Mouse (Mus musculus): ENCODE measurements at regions not wholly inside any gene's neighbourhood (a gene's known extent, or its start where the extent isn't known, plus 50 kb on each side); places are given as distances from the start of the nearest gene placed in this dataset.

DNA sequence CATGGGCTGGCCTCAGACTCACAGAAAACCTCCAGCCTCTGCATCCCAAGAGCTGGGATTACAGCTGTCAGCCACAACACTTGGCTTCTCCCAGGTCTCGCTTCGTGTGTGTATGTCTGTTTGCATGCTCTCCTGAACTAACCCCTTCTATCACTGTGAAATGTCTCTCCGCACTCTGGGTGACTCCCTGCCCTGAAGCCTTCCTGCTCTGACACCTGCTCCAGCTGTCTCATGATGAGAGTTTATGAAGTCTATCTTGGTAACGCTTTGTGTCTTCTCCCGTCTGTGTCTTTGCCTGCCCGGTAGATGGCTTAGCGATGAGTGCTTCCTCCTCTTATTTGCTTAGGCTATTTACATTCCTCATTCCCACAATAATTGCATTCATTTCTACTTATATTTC is 133.0 kb downstream of the Ndufa10 start:
- no peak overlapping the region for H3K27ac ChIP-seq (ENCODE audit: insufficient read depth, low read depth, low read length)

DNA sequence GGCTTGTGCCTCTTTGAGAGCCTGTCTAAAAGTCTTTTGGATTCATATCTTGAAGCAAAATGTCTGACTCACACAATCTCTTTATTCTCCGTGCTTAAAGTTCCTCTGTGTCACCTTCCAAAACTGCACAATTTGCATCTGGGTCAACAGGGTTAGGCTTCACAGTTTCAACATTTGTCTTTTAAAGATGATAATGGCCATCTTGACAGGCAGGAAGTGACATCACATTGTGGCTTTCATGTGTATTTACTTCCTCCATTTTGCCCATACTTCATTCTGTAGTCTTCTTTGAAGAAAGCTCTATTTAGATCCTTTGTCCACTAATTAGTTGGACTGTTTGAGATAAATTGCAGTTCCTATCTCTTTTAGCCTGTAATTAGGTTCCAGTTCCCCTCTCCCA is 135.1 kb downstream of the Ndufa10 start:
- 84% methylated on average over 1 of the region's 1 CpGs for WGBS
- DNase-seq: no peak

More for the DNA sequence above, 133.0 kb downstream of the Ndufa10 start:
- H3K27me3 ChIP-seq (replicated peaks; ENCODE audit: control insufficient read depth, insufficient read depth, low read length): no peaks in the 10 kb centered on the region
- 60% methylated on average over 7 of the region's 7 CpGs for WGBS
- no peaks in the 10 kb centered on the region for H3K4me1 ChIP-seq (ENCODE audit: control insufficient read depth, insufficient read depth, low read length)
- no peak overlapping the region for H3K4me3 ChIP-seq (ENCODE audit: insufficient read depth, low read depth, low read length)
- no peak for DNase-seq
- H3K36me3 ChIP-seq (ENCODE audit: control insufficient read depth, insufficient read depth, low read length): no peaks in the 10 kb centered on the region
- TF ChIP-seq POLR2A (IDR thresholded peaks at IDR 0.05; ENCODE audit: low read depth, low read length) (no peak), CTCF (conservative IDR thresholded peaks at IDR 0.05; ENCODE audit: insufficient read depth, insufficient read length, low read depth, low read length) (no peak)

DNA sequence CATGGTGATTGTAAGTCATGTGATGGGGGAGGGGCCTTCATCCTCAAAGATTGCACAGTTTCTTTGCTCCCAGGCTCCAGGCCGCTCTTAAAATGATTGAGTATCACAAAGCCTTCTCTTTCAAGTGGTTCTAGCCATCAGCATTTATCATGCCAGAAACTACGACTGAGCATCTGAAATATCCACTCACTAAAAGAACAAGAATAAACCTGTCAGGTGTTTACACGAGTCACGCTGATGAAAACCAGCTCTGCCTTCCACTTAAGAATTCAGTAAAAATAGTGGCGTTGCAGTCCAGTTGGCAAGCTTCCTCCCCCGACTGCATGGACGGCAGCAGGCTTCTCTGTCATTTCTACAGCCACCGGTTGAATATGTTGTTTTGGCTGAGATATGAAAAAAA is 136.2 kb downstream of the Ndufa10 start:
- Histone ChIP-seq H3K4me3 (ENCODE audit: insufficient read depth, low read depth, low read length) (no peak overlapping the region), H3K36me3 (ENCODE audit: control insufficient read depth, insufficient read depth, low read length) (no peaks in the 10 kb centered on the region), H3K27ac (ENCODE audit: insufficient read depth, low read depth, low read length) (no peak overlapping the region), H3K27me3 (replicated peaks; ENCODE audit: control insufficient read depth, insufficient read depth, low read length) (no peaks in the 10 kb centered on the region), H3K4me1 (ENCODE audit: control insufficient read depth, insufficient read depth, low read length) (no peaks in the 10 kb centered on the region)
- peak; percentile 8 for DNase-seq
- WGBS: 20% methylated on average over 8 of the region's 8 CpGs
- TF ChIP-seq CTCF (conservative IDR thresholded peaks at IDR 0.05; ENCODE audit: insufficient read depth, insufficient read length, low read depth, low read length): no peak
- TF ChIP-seq POLR2A (IDR thresholded peaks at IDR 0.05; ENCODE audit: low read depth, low read length): no peak

More for the DNA sequence above, 135.1 kb downstream of the Ndufa10 start:
- TF ChIP-seq POLR2A (IDR thresholded peaks at IDR 0.05; ENCODE audit: low read depth, low read length): no peak
- TF ChIP-seq CTCF (conservative IDR thresholded peaks at IDR 0.05; ENCODE audit: insufficient read depth, insufficient read length, low read depth, low read length): no peak
- Histone ChIP-seq H3K36me3 (ENCODE audit: control insufficient read depth, insufficient read depth, low read length) (no peaks in the 10 kb centered on the region), H3K4me3 (ENCODE audit: insufficient read depth, low read depth, low read length) (no peak overlapping the region), H3K27ac (ENCODE audit: insufficient read depth, low read depth, low read length) (no peak overlapping the region), H3K4me1 (ENCODE audit: control insufficient read depth, insufficient read depth, low read length) (no peaks in the 10 kb centered on the region), H3K27me3 (replicated peaks; ENCODE audit: control insufficient read depth, insufficient read depth, low read length) (no peaks in the 10 kb centered on the region)

DNA sequence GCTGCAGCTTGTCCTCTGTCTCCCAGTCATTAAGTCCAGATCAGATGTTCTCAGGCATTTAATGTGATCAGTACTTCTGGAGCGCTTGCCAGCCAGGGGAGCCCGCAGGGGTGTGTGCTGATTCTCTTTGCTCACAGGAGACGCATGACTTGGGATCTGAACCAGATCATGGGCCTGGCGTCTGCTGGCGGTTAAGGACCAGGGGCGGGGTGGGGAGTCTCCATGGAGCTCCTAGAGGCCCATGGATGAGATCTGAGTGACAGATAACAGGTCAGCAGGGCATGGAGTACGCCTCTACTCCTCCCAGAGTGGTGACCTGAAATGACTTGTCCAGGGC is 136.7 kb upstream of the Hdac4 start:
- Histone ChIP-seq H3K27me3 (replicated peaks; ENCODE audit: control insufficient read depth, insufficient read depth, low read length) (no peaks in the 10 kb centered on the region), H3K36me3 (ENCODE audit: control insufficient read depth, insufficient read depth, low read length) (no peaks in the 10 kb centered on the region), H3K27ac (ENCODE audit: insufficient read depth, low read depth, low read length) (no peak overlapping the region), H3K4me1 (ENCODE audit: control insufficient read depth, insufficient read depth, low read length) (no peaks in the 10 kb centered on the region), H3K4me3 (ENCODE audit: insufficient read depth, low read depth, low read length) (no peak overlapping the region)
- DNase-seq: no peak
- whole genome bisulfite sequencing: 73% methylated on average over 7 of the region's 7 CpGs
- no peak for TF ChIP-seq CTCF (conservative IDR thresholded peaks at IDR 0.05; ENCODE audit: insufficient read depth, insufficient read length, low read depth, low read length)
- TF ChIP-seq POLR2A (IDR thresholded peaks at IDR 0.05; ENCODE audit: low read depth, low read length): no peak

DNA sequence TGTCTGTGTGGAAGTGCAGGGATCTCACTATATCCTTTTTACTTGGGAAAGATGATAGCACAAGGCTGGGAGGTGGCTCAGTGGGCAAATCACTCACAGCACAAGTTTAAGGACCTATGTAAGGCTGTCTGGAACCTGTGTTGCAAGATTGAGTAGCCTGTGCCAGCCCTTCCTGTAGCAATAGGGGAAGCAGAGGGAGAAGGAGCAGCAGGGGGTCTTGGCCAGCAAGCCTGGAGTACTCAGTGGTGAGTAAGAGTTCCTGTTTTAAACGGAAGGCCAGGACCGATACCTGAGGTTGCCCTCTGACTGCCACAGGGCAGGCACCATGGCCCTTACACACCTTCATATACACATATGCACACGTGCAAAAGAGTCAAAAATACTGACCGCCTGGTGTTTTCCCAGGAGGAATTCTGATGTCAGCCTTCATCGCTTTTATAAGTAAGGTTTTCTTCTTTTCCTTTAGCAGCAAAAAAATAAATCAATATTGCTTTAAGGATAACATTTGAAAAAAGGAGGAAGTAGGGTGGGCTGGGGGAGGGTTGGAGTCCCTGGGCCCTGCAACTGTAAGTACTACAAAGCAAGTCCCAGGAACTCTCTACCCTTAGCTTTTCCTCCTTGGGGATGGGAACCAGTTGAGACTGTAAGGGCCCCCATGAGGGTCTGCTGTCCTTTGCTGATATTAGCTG is 136.2 kb upstream of the Hdac4 start:
- WGBS: 76% methylated on average over 5 of the region's 5 CpGs
- DNase-seq: no peak

DNA sequence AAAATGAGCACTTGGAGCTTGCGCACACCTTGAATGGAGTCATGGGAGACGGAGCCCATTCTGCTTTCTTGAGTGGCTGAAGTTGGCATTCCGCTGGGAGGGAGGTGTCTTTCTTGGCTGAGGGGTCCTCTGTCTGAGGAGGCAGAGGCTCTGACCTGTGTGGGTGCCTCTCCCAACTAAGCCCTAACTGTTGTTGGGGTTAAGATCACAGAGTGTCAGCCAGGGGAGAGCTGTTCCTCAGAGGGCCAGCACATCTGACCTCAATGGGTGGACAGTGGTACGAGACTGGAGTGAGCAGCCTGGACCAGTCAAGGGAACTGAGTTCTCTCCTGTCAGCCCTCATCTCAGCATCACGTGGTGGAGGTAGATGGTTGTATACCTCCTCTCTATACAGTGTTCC is 134.7 kb upstream of the Hdac4 start:
- H3K4me3 ChIP-seq (ENCODE audit: insufficient read depth, low read depth, low read length): no peak overlapping the region
- H3K27ac ChIP-seq (ENCODE audit: insufficient read depth, low read depth, low read length): no peak overlapping the region
- no peaks in the 10 kb centered on the region for H3K4me1 ChIP-seq (ENCODE audit: control insufficient read depth, insufficient read depth, low read length)
- DNase-seq: no peak
- no peaks in the 10 kb centered on the region for H3K27me3 ChIP-seq (replicated peaks; ENCODE audit: control insufficient read depth, insufficient read depth, low read length)
- 78% methylated on average over 5 of the region's 5 CpGs for WGBS
- TF ChIP-seq POLR2A (IDR thresholded peaks at IDR 0.05; ENCODE audit: low read depth, low read length) (no peak), CTCF (conservative IDR thresholded peaks at IDR 0.05; ENCODE audit: insufficient read depth, insufficient read length, low read depth, low read length) (no peak)
- H3K36me3 ChIP-seq (ENCODE audit: control insufficient read depth, insufficient read depth, low read length): no peaks in the 10 kb centered on the region

More for the DNA sequence above, 136.2 kb upstream of the Hdac4 start:
- H3K4me1 ChIP-seq (ENCODE audit: control insufficient read depth, insufficient read depth, low read length): no peaks in the 10 kb centered on the region
- H3K4me3 ChIP-seq (ENCODE audit: insufficient read depth, low read depth, low read length): no peak overlapping the region
- H3K36me3 ChIP-seq (ENCODE audit: control insufficient read depth, insufficient read depth, low read length): no peaks in the 10 kb centered on the region
- H3K27ac ChIP-seq (ENCODE audit: insufficient read depth, low read depth, low read length): no peak overlapping the region
- TF ChIP-seq CTCF (conservative IDR thresholded peaks at IDR 0.05; ENCODE audit: insufficient read depth, insufficient read length, low read depth, low read length): no peak
- no peak for TF ChIP-seq POLR2A (IDR thresholded peaks at IDR 0.05; ENCODE audit: low read depth, low read length)
- no peaks in the 10 kb centered on the region for H3K27me3 ChIP-seq (replicated peaks; ENCODE audit: control insufficient read depth, insufficient read depth, low read length)

DNA sequence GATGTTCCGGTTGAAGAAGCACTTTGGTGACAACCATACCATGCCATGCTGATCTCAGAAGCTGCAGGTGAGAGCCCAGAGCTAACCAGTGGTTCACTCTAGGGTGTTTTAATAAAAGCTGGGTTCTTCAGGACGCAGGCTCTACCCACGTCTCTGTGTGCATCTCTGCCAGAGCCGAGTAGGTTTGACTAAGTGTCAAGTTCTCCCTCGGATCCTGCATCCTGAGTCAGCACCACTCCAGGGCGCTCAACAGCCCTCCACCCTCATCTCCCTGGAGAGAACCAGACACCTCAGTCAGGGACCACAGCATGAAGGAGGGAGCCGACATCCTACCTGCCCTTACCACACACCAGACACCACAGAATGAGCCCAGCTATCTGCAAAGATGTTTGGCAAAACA is 134.0 kb upstream of the Hdac4 start:
- Histone ChIP-seq H3K27ac (ENCODE audit: insufficient read depth, low read depth, low read length) (no peak overlapping the region), H3K27me3 (replicated peaks; ENCODE audit: control insufficient read depth, insufficient read depth, low read length) (no peaks in the 10 kb centered on the region), H3K4me3 (ENCODE audit: insufficient read depth, low read depth, low read length) (no peak overlapping the region), H3K4me1 (ENCODE audit: control insufficient read depth, insufficient read depth, low read length) (no peaks in the 10 kb centered on the region), H3K36me3 (ENCODE audit: control insufficient read depth, insufficient read depth, low read length) (no peaks in the 10 kb centered on the region)
- TF ChIP-seq CTCF (conservative IDR thresholded peaks at IDR 0.05; ENCODE audit: insufficient read depth, insufficient read length, low read depth, low read length) (no peak), POLR2A (IDR thresholded peaks at IDR 0.05; ENCODE audit: low read depth, low read length) (no peak)
- WGBS: 46% methylated on average over 7 of the region's 7 CpGs
- DNase-seq: no peak
